Mouse (Mus musculus) left cerebral cortex, postnatal 36 days (tissue): ENCODE measurements at regions not wholly inside any gene's neighbourhood (a gene's known extent, or its start where the extent isn't known, plus 50 kb on each side); places are given as distances from the start of the nearest gene placed in this dataset.

ENCODE experiments used
- DNase-seq, 2 experiments: peaks; one replicate each; pipeline ENCODE4 v3.0.0; 2021 to 2022; ENCODE audit warnings: low spot score in 2 of 2, mixed read lengths in 1 of 2
- intact Hi-C: fragments of 180-260 bp; cut with DNase I; formaldehyde crosslinking; loops from one replicate; pipeline ENCODE4 v1.15.1; 2025

DNA sequence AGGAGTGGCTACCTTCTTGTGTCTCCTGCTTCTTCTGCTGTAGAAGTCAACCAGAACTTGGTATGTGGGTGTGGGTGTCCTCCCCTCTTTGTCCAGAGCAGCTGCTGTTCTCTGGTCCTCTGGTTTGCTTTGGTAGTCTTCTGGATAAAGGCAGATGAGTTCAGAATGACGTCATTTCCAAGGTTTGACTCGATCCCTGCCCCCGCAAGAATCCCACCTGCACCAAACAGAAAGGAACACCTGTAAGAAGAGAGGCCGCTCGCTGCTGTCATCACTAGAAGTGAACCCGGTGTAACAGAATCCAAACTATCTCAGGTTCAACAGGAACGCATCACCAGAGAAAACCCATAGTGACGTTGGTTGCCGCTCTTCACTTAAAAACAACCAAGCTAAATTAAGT lies 205.0 kb downstream of the Bcl2l11 start:
- intact Hi-C loops, result no loop called here
- no peak for DNase-seq

DNA sequence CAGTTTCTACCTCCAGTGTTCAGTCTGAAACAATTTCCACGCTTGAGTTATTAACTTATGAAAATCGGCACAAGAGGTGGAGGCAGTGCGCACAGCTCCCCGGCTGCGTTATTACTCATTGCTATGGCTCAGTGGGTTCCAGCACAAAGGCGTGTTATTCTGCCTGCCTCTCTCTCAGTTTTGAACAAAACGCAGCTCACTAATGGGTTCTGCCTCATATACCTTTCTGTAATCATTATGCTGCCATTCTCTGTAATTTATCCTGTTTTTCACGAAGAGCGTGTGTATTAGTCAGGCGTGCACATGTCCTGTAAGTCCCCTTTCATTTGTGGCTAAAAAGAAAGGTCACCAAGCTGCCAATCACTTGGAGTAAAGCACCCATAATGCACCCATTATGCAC lies 205.4 kb downstream of the Bcl2l11 start:
- intact Hi-C loops, result no loop called here
- DNase-seq, result no peak

DNA sequence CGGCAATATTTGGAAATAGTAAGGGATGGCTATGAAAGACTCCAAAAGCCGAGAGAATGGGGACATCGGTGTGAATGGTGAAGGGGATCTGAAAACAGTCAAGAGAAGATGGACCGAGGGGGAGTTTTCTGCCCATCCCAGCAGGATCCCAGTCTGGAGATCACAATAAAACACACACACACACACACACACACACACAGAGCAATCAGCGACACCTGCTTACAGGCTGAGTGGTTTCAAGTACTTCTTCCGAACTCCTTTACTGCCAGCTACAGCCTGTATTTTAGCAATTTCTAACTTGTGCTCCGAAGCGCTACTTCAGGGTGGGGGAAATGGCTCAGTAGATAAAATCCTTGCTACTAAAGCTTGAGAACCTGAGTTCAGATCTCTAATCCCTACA lies 205.8 kb downstream of the Bcl2l11 start:
- intact Hi-C loops, result no loop called here
- no peak for DNase-seq

DNA sequence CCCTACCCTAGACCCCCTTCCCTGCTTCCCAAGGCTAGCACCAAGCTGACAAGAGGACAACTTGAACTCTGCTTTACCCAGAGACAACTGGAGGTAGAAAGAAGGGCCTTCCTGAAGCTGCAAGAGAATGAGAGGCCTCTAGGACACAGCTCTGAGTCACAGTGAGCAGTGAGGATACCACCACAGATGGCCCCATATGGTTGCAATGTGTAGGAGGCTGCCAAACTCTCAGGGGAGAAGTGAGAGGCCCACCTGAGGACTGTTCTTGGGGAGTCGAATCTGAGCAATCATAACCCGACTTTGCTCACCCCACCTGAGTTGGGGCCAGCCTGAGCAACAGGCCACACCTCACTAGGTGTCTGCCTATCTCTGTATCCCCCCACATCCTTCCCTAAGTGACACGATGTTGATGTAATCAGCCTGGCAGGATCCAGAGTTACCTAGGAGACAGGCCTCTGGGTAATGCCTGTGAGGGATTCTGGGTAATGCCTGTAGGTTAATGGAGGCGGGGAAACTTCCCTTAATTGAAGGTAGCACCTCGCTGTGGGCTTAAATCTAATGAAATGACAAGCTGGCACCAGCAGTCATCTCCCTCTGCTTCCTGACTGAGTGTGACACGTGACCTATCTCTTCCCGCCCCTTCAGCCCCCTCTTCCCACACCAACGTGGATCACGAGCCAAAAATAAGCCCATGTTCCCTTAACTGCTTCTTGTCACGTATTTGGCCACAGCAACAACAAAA lies 207.7 kb downstream of the Bcl2l11 start:
- DNase-seq, result no peak
- intact Hi-C loops, result no loop called here

DNA sequence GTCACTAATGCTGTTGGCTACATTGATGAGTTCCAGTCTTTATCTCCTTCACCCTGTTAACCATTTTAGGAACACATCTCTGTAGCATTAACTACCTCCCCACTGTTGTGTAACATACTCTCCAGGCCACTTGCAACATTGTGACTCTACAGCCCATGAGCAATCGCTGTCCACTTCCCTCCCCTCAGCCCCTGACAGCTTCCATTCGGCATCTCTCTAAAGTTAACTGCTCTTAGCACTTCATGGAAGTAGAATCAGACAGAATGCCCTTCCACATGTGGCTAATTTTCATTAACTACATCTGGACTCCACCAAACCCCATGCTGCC lies 208.3 kb downstream of the Bcl2l11 start:
- no peak for DNase-seq
- intact Hi-C loops, result no loop called here

DNA sequence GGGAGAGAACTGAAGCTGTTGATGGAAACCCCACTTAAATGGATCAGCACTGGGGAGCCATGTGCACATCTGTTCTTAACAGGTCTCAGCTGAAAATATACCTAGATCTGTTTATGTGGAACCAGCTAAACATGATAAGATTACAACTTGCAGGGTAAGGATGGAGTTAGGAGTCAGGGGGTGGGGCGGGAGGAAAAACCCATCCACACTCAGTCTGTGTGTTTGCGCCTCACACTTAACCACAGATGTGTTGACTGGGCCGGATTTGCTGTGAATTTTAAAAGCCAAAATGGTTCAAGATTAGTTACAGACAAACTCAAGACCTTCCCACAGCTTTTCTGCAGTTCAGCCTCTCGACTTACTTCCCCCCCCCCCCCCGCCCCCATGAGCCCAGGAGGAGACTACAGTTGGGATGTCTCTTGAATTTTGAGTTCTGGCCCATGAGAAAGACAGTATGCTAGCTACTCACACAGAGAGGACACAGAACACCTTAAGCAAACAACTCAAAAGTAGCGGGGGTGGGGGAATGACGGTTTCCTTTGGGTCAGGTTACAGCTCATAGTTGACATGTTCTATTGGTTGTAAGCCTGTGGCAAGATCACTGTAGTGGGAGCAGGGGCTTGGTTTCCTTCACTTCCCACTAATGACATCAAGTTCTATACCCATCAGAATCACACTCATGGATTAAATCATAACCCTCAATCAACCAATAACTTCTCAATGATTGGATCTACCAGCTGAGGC lies 209.1 kb downstream of the Bcl2l11 start:
- intact Hi-C loops, result no loop called here
- no peak for DNase-seq

DNA sequence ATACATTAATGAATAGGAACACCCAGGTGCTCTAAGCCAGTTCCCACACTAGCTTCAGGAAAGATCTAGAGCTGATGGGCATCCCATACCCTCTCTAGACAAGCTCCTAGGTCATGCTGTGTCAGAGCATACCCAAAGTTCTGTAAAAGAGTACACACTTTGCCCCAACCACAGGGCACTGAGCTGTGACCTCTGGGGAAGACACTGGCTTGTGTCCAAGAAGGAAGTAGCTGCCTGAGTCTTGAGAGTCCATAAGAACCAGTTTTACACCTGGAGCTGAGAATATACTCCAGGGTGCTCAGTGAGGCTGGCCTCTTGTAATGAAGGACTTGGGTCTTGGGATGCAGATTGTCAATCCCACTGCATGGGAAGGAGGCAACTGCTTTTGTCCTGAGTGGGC lies 211.4 kb downstream of the Bcl2l11 start:
- intact Hi-C loops, result no loop called here

DNA sequence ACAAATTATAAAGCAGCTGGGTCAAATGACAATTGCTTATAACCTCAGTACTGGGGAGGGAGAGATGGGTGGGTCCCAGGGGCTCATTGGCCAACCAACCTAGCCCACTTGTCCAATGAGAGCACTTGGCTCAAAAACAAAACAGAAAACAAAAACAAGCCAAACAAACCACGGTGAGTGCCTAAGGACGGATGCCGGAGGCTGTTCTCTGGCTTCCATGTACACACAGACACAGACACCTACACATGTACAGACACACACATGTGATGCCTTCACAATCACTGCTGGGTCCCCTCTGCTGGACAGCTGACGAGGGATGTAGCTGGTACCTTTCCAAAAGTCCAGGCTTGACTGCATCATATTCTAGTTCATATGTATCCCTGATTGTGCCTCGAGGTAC lies 212.0 kb downstream of the Bcl2l11 start:
- intact Hi-C loops, result no loop called here

More for the DNA sequence above, 211.4 kb downstream of the Bcl2l11 start:
- no peak for DNase-seq

DNA sequence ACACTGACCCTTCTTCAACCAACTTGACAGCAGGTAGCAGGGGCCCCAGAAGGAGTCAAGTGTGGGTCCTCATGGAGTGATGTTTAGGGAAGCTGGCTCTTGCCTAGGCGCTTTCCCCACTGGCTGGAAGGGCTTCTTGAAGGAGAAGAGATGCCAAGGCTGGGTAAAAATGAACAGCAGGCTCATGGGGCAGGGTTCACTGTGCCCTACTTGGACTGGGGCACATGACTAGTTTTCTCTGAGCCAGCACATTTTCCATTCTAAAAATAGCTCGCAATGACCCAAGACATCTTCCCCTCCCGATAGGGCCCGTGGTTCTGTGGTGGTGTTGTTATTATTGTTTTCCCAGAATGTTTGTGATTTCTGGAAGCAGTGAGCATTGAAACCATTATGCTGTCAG lies 212.6 kb downstream of the Bcl2l11 start:
- intact Hi-C loops, result no loop called here
- DNase-seq, result no peak

More for the DNA sequence above, 212.0 kb downstream of the Bcl2l11 start:
- DNase-seq, result no peak

DNA sequence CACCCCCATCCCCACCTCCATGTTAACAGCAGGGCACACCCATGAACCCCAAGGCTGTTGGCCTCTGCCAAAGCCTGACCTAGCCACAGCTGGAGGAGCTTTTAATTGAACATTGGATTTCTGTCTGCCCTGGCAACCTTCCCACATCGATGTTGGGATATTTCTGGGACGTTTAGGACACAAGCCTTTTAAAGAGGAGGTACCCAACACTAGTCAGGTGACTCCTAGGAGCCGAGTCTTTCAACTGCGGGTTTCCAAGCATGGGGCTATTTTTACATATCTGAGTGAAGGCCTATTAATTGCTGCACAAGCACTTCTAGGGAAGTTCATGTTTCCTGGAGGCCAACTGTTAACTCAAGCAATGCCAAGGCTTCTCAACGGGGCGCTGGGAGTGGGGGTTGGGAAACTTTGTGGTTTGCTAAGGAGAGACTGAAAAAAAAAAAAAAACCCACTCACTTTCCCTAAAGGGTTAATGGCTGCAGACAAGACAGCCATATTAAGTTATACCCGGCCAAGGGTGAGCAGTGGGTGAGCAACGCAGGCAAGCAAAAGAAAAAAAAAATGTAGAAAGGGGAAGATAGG lies 213.3 kb downstream of the Bcl2l11 start:
- intact Hi-C loops, result no loop called here
- no peak for DNase-seq

DNA sequence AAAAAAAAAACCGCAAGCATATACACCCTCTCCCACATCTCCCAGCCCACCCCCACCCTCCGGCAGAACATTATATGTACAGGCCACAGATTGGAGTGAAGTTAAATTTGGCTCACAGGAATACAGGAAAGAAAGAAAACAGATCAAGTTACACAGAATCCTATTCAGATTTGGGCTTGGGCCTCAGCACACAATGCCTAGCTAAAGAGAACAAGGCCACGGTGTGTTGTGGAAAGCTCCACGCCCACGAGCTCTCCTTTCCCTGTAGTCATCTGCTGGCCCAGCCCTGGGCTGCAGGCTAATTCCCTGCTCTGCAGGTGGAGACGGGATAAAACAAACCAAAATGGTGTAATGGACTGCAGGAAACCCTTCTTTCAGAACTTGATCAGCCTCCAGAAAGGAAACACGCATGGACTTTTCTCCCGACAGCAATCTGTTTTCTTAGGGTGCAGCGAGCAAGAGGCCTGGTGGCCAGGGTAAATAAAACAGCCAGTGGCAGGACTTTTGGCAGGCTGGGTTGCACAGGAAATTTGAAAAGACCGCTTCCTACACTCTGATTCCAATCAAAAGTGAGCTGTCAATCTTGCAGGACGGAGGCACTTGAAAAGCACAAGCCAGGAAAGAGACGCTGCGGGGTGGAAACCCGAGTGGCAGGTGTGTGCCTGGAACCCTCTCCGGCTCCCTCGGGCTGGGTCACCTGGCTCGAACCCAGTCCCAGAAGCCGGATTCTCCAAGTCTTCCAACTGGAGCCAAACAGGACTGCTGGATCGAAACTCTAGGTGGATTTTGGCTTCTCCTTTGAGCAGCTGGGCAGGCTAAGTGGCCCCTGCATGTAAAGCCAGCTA lies 214.0 kb downstream of the Bcl2l11 start:
- intact Hi-C loops, result no loop called here

DNA sequence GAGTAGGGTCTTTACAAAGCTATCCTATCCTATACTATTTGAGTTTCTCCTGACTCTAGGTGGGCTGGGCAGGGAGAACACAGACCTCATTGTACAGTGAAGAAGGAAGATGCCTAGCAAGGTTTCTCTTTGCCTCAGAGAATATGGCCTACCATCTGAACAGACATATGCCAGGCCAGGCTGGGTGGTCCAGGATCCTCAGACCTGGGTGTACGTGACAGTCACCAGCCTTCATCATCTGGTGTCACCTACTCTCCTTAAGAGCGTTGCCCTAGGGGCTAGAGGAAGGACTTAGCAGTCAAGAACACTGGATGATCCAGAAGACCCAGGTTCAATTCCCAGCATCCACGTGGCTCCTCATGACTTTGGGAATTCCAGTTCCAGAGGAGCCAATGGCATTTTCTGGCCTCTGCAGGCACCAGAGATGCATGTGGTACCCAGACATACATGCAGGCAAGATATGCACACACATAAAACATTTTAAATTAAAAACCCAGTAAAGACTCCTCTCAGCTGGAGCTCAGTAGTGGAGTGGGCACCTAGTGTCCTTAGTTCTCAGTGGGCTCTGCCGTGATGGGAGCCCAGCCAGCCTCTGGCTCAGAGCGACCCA lies 214.9 kb downstream of the Bcl2l11 start:
- intact Hi-C loops, result no loop called here
- DNase-seq, result no peak

More for the DNA sequence above, 214.0 kb downstream of the Bcl2l11 start:
- DNase-seq, result no peak

DNA sequence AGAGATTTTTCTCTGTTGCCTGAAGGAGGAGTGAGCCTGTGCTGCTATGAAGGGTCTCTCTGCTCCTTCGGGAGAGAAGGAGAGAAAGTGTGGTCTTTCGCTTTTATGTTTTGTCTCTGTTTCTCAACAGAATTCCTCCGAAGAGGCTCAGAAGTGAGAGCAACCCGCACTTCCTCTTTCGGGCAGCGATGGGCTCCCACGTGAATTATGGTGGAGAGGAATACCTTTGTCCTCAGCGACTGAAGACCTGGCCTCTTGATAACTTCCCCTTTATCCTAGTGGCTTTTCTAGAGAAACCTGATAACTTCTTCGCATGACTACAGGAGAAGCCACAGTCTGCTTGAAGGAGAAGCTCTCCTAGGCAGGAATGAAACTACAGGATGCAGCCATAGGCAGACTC lies 216.4 kb downstream of the Bcl2l11 start:
- intact Hi-C loops, result no loop called here
- DNase-seq, result no peak

DNA sequence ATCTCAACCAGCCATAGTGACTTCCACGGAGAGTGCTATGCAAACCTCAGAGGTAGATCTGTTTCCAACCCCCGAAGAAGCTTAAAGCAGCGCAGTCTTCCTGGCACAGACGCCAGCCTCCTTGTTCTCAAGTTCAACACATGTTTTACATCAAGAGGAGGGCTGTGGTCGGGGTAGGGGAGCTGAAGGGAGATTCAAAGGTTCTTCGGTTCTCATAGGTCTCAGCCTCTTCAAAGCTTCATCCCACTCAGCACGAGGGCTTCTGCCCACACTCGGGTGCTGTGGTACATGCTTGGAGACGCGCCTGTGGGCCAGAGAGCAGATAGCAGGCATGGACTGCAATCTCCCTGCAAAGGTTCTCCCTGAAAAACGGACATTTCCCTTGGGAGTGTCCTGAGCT lies 219.7 kb downstream of the Bcl2l11 start:
- intact Hi-C loops, result no loop called here
- no peak for DNase-seq

DNA sequence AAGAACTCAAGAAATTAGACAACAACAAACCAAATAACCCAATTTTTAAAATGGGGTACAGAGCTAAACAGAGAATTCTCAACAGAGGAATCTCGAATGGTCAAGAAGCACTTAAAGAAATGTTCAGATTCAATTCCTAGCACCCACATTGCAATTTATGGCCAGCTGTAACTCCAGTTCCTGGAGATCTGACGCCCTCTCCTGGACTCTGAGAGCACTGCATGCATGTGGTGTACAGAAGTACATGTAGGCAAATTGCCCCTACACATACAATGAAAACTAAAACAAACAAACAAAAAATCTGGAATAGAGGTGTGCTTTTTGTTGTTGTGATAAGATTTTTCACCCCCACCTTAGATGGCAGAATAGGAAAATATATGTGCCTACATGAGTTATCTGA lies 222.7 kb downstream of the Bcl2l11 start:
- no peak for DNase-seq
- intact Hi-C loops, result no loop called here

DNA sequence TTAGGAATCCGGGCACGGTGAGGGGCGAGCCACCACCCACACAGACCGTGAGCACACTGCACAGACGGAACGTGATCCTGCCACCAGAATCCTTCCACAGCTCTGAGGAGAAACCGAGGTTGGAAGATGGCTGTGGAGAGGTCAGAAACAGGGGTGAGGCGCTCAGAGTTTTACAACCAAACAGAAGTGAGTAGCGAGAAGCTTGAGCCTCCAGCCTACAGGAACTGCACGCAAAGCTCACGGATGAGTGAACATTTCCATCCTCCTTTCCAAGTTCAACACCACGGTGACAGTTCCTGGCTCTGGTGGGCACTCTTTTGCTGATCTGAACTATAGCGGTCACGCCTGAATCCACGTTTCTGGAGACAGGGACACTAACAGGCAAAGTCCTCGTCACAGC lies 225.6 kb downstream of the Bcl2l11 start:
- intact Hi-C loops, result no loop called here

DNA sequence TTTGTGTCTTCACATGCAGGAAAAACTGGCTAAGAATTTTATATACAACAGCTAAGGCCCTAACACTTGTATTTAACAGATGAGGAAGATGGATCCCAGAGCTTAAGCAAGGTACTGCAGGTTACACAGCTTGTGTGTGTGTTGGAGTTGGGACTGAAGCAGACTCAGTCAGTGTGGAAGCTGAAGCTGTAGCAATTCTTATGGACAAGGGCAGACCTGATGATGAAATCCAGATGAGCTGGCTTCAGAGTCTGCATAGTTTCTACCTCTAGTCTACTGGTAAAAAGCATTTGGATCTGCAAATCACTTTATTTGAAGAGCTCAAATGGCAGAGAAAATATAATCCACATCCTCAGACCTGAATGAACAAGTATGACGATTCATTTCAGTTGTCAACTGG lies 226.7 kb downstream of the Bcl2l11 start:
- intact Hi-C loops, result no loop called here
- no peak for DNase-seq

More for the DNA sequence above, 225.6 kb downstream of the Bcl2l11 start:
- no peak for DNase-seq

DNA sequence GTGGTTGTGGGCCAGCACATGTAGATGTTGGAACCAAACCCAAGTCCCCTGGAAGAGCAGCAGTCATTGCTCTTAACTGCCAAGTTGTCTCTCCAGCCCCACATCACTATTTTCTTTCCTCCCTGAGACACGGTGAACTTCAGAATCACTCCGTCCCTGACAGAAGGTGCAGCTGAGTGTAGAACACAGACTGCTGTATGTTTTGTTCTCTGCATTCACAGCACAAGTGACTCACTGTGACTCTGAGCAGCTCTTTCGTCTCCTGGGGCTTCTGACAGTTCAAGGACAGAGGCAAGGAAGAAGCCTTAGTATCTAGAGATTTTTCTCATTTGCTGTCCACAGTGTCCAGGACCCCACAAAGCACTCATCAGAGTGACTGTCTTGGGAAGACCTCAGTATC lies 227.6 kb downstream of the Bcl2l11 start:
- no peak for DNase-seq
- intact Hi-C loops, result no loop called here

DNA sequence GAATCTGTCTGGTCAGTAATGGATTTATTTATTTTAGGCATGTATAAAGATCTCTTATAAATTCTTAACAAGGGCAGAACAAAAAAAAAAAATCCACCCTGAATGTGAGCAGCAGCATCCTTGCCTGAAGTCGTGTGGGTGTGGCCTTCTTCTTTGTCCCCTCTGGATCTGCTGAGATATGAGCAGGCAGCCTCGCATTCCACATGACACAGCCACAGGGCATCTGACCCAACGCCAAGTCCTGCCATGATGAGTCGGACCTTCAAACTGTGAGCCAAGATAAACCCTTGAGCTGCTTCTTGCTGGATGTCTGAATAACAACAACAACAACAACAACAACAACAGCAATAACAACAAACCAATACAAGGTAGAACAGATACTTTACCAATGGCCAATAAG lies 230.5 kb downstream of the Bcl2l11 start:
- no peak for DNase-seq
- intact Hi-C loops, result no loop called here

DNA sequence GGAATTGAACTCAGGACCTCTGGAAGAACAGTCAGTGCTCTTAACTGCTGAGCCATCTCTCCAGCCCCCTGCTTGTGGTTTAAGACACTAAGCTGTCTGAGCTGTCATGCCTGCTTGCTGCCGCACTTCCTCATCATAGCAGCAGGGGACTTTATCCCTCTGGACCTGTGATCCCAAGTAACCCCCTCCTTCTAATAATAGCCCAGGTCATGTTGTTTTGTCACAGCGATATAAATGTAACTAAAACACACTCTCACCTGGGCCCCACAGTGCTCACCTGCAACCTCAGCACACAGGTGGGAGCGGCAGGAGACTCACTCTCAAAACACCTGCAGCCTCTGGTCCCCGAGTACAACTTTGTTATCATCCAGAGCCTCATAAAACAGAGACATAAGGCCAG lies 231.9 kb upstream of the Spdye4c start:
- DNase-seq, result no peak
- intact Hi-C loops, result no loop called here
